Mouse (Mus musculus): ENCODE data around the gene Camta2.

The Camta2 gene

GRCm38 (mm10) chr11:70663957-70664356 is 23.9 kb downstream of the Camta2 start:
- no peak for DNase-seq (ENCODE audit: low spot score)

- no peak for DNase-seq (ENCODE audit: low spot score)
Measured at GRCm38 (mm10) chr11:70663101-70663500, 24.8 kb downstream of the Camta2 start.

- no peak for DNase-seq (ENCODE audit: low spot score)
Measured at GRCm38 (mm10) chr11:70660571-70660970, 27.3 kb downstream of the Camta2 start.

GRCm38 (mm10) chr11:70658942-70659341 is 29.0 kb downstream of the Camta2 start:
- no peak for DNase-seq (ENCODE audit: low spot score)

- DNase-seq (ENCODE audit: low spot score), result no peak
Measured at GRCm38 (mm10) chr11:70658521-70658920, 29.4 kb downstream of the Camta2 start.

- no peak for DNase-seq (ENCODE audit: low spot score)
Measured at GRCm38 (mm10) chr11:70657991-70658390, 29.9 kb downstream of the Camta2 start.

GRCm38 (mm10) chr11:70657573-70657972 is 30.3 kb downstream of the Camta2 start:
- no peak for DNase-seq (ENCODE audit: low spot score)

- no peak for DNase-seq (ENCODE audit: low spot score)
Measured at GRCm38 (mm10) chr11:70656964-70657363, 30.9 kb downstream of the Camta2 start, which contains the start of gene Eno3. Gene Eno3 (plus strand): TSS chr11:70657202.

GRCm38 (mm10) chr11:70656456-70656927 is 31.4 kb downstream of the Camta2 start:
- DNase-seq (ENCODE audit: low spot score), result peak; percentile 47

- DNase-seq (ENCODE audit: low spot score), result peak; percentile 83
Measured at GRCm38 (mm10) chr11:70655571-70656455, 32.1 kb downstream of the Camta2 start.

- DNase-seq (ENCODE audit: low spot score), result peak; percentile 91
Measured at GRCm38 (mm10) chr11:70654923-70655570, 32.9 kb downstream of the Camta2 start.

GRCm38 (mm10) chr11:70654198-70654922 is 33.5 kb downstream of the Camta2 start, which contains the start of gene Pfn1:
Gene Pfn1 (minus strand): TSS chr11:70654644.
- DNase-seq (ENCODE audit: low spot score), result peak; percentile 93

- DNase-seq (ENCODE audit: low spot score), result peak; percentile 87
Measured at GRCm38 (mm10) chr11:70653345-70654197, 34.3 kb downstream of the Camta2 start.

- DNase-seq (ENCODE audit: low spot score), result no peak
Measured at GRCm38 (mm10) chr11:70652884-70653344, 35.0 kb downstream of the Camta2 start.

- no peak for DNase-seq (ENCODE audit: low spot score)
Measured at GRCm38 (mm10) chr11:70652029-70652883, 35.6 kb downstream of the Camta2 start.

- DNase-seq (ENCODE audit: low spot score), result no peak
Measured at GRCm38 (mm10) chr11:70651391-70651790, 36.5 kb downstream of the Camta2 start.

- no peak for DNase-seq (ENCODE audit: low spot score)
Measured at GRCm38 (mm10) chr11:70650322-70651175, 37.4 kb downstream of the Camta2 start.

- no peak for DNase-seq (ENCODE audit: low spot score)
Measured at GRCm38 (mm10) chr11:70649185-70649734, 38.6 kb downstream of the Camta2 start.

GRCm38 (mm10) chr11:70648512-70648911 is 39.4 kb downstream of the Camta2 start:
- DNase-seq (ENCODE audit: low spot score), result no peak
